Mouse (Mus musculus) small intestine, adult 2 months (tissue): Measurements from ENCODE around the gene Spaca3. TPM values are rescaled to one million over a fixed set of nuclear protein-coding genes. Genes with fewer than 3 reads are reported as not detected.

ENCODE experiments used
- H3K27ac ChIP-seq: fragments of 200-500 bp; 2 replicates; pipeline ENCODE4 v1.5.1; 2012; ENCODE audit warnings: low read depth, low read length, control low read depth, inconsistent platforms; ENCODE audit not compliant: insufficient read depth
- H3K27me3 ChIP-seq: fragments of 200-500 bp; 2 replicates; pipeline ENCODE4 v1.6.1; 2012; ENCODE audit warnings: mild to moderate bottlenecking, moderate library complexity, low read length, inconsistent platforms; ENCODE audit not compliant: control insufficient read depth, insufficient read depth
- H3K36me3 ChIP-seq: fragments of 200-500 bp; 2 replicates; pipeline ENCODE4 v1.6.1; 2012; ENCODE audit warnings: mild to moderate bottlenecking, low read length, control low read depth, inconsistent platforms; ENCODE audit not compliant: control insufficient read depth, insufficient read depth
- H3K4me1 ChIP-seq: fragments of 200-500 bp; 2 replicates; pipeline ENCODE4 v1.6.1; 2012; ENCODE audit warnings: low read length, inconsistent platforms, mixed read lengths; ENCODE audit not compliant: control insufficient read depth, insufficient read depth, insufficient read length
- H3K4me3 ChIP-seq: fragments of 200-500 bp; 2 replicates; pipeline ENCODE4 v1.5.1; 2012; ENCODE audit warnings: low read depth, mild to moderate bottlenecking, control low read depth, inconsistent platforms, low read length, moderate library complexity
- CTCF ChIP-seq: fragments of 200-500 bp; IDR thresholded peaks from 2 replicates; pipeline ENCODE4 v1.5.1; 2012; ENCODE audit warnings: low read depth, mild to moderate bottlenecking, control low read depth, inconsistent platforms, low read length, moderate library complexity, mixed read lengths; ENCODE audit not compliant: insufficient replicate concordance, insufficient read length; ENCODE audit errors: extremely low read depth
- POLR2A ChIP-seq: fragments of 200-500 bp; IDR thresholded peaks from 2 replicates; pipeline ENCODE4 v1.6.1; 2012; ENCODE audit warnings: low read depth, mild to moderate bottlenecking, control low read depth, inconsistent platforms, low read length, moderate library complexity
- WGBS: fragments of 180-500 bp; shearing (Covaris S2); methylation state at CpG from one replicate; pipeline ENCODE4 v1.1.7; 2018; 5-methylcytosine and 5-hydroxymethylcytosine counted together
- polyA plus RNA-seq: library from polyadenylated mRNA; depleted of rRNA; stranded (reverse); fragments of >200 nt; gene quantifications from 2 replicates; pipeline ENCODE4 v1.2.3, GENCODE M21; 2012; rRNA removed

Spaca3 gene
- polyA plus RNA-seq, 1 experiment, result not detected

DNA sequence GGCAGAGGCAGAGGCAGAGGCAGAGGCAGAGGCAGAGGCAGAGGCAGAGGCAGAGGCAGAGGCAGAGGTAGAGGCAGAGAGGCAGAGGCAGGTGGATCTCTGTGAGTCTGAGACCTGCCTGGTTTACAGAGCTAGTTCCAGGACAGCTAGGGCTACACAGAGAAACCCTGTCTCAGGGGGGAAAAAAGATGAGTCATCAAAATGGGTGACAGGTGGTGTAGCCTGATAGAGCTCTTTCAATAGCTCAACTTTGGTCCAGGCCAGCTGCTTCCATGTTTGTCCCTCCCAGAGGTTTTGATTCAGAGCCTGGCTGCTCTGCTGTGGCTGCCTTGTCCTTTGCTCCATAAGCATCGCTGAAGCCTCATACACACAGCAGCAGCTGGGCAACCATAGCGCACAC is 46.4 kb downstream of the Spaca3 start:
- 73% methylated on average over 2 of the region's 2 CpGs for WGBS
- H3K4me3 ChIP-seq, result no peak overlapping the region
- TF ChIP-seq POLR2A, result no peak
- no peak for TF ChIP-seq CTCF

DNA sequence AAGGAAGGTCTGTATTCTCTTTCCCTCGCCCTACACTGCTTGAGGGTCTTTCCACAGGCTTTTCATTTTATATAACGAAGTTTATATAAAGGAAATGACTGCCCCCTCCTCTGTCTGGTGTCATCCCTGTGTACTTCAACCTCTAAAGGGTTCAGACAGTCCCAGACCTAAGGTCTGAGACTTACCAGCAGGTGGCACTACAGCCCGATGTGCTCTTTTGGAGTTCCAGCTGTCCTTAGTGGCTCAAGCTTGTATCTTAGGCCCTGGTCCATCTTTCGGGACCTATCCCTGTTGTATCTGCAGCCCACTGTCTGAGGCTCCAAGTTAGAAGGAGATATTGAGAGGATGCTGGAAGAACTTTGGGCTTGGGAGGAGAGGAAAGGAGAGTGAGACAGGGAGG is 48.3 kb downstream of the Spaca3 start:
- peak; percentile 66; the same call in 1 of the 2 replicates for TF ChIP-seq CTCF
- no peak for TF ChIP-seq POLR2A
- Histone ChIP-seq H3K36me3 (no peaks in the 10 kb centered on the region), H3K4me1 (no peaks in the 10 kb centered on the region), H3K4me3 (no peak overlapping the region), H3K27ac (no peak overlapping the region), H3K27me3 (no peaks in the 10 kb centered on the region)
- 30% methylated on average over 4 of the region's 4 CpGs for WGBS

More for the DNA sequence above, 46.4 kb downstream of the Spaca3 start:
- H3K36me3 ChIP-seq, result no peaks in the 10 kb centered on the region
- H3K4me1 ChIP-seq, result no peaks in the 10 kb centered on the region
- H3K27ac ChIP-seq, result no peak overlapping the region
- no peaks in the 10 kb centered on the region for H3K27me3 ChIP-seq

DNA sequence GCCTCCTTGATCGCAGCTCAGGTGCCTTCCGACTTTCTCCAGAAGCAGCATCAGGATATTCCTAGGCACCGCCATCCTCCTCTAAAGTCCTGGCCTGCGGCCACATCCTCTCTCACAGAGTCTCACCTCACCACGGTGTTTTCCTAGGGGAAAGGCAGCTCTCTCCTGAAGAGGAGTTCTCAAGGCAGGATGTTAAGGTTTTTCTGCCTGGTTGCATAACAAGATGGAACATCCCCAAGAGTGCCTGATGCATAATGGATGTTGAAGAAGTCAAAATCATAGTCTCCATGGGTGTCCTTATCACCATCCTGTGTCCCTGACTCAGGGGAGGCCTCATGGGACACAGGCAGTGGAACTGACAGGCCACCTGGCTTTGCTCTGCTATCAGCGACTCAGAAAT is 49.7 kb downstream of the Spaca3 start:
- 86% methylated on average over 6 of the region's 6 CpGs for WGBS
- no peaks in the 10 kb centered on the region for H3K36me3 ChIP-seq
- H3K4me3 ChIP-seq, result no peak overlapping the region
- H3K27me3 ChIP-seq, result no peaks in the 10 kb centered on the region
- H3K27ac ChIP-seq, result no peak overlapping the region
- H3K4me1 ChIP-seq, result no peaks in the 10 kb centered on the region
- no peak for TF ChIP-seq POLR2A
- TF ChIP-seq CTCF, result no peak

DNA sequence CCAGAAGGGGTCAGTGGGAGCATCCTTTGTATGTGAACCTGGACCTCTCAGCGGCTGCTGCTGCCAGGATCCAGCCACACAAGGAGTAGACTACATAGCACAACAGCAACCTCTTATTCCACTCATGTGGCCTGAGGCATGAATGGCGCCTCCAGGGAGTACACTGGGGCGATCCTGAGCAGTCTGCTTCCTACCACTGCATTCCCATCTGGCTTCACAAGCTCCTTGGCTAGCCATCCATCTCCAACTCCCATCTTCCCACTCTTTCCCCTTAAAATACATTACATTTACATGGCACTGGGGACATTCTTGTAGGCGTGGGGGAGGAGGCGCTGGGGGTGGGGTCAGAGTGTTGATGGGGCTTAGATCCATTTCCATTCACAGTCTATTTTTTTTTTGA is 54.6 kb downstream of the Spaca3 start:
- Histone ChIP-seq H3K27me3 (no peaks in the 10 kb centered on the region), H3K4me1 (no peaks in the 10 kb centered on the region), H3K27ac (no peak overlapping the region), H3K36me3 (no peaks in the 10 kb centered on the region), H3K4me3 (no peak overlapping the region)
- TF ChIP-seq CTCF, result no peak
- WGBS, result 70% methylated on average over 5 of the region's 5 CpGs

DNA sequence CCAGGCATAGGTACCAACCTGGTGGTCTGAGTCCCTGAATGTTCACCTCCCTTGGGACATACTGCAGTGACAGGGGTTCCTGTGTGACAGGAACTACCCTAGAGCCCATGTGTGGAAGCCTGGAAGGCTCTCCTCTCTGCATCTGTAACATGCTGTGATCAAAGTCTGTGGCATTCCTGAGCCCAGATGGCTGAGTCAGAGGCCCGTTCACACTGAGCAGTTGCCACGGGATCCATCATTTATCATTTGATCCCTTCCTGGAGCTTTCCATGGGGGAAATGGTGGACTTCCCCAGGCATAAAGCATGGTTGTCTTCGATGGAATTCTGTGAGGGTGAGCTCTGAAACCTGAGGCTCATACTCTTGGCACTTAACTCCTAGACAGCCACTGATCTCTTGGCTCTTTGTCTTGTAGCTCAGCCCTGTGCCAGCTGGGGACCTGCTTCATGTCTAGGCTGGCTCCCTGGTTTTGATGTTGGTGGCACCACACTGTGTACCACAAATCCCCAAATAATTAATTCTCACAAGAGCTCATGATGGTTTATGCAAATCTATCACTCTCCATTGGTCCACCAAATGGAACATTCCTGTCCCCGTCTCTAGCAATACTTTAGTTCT is 55.4 kb downstream of the Spaca3 start:
- 44% methylated on average over 4 of the region's 4 CpGs for WGBS
- no peaks in the 10 kb centered on the region for H3K36me3 ChIP-seq
- TF ChIP-seq CTCF, result no peak
- no peak for TF ChIP-seq POLR2A
- H3K4me1 ChIP-seq, result no peaks in the 10 kb centered on the region
- H3K27ac ChIP-seq, result no peak overlapping the region
- H3K27me3 ChIP-seq, result no peaks in the 10 kb centered on the region
- no peak overlapping the region for H3K4me3 ChIP-seq

Other genes starting within 250 kb of the Spaca3 start
- 66.0 and 139 TPM in 2 replicates for gene Myo1d, start 78.3 kb upstream of the Spaca3 start, polyA plus RNA-seq
- 100 and 209 TPM in 2 replicates for gene Tmem98, start 48.2 kb upstream of the Spaca3 start, polyA plus RNA-seq